Mouse (Mus musculus): ENCODE measurements at regions not wholly inside any gene's neighbourhood (a gene's known extent, or its start where the extent isn't known, plus 50 kb on each side); places are given as distances from the start of the nearest gene placed in this dataset.

DNA sequence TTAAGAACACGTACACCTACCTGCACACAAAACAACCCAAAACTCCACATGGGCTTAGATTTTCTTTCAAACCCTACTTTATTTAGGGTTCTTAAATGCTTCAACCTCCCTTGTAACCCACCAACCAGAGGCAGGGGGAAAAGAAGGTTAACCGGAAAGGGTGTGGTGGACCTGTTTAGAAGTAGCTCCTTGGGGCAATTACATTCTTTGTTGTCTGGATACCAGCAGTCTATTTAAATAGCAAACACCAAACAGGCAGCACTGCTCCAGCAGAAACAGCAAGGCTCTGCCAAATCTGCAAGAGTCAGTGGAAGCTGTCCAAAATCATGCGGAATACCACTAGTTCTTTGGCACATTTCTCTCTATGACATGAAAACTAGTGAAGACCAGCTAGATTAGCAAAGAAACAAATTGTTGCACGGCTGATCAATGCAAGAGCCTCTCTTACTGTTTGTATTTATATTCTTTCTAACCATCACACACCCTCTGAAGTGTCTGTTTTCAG, 490.3 kb downstream of the Rapgef2 start:
- in situ Hi-C loops (cut with MboI; ENCODE audit: low sequenced_read_pairs) = no loop called here

DNA sequence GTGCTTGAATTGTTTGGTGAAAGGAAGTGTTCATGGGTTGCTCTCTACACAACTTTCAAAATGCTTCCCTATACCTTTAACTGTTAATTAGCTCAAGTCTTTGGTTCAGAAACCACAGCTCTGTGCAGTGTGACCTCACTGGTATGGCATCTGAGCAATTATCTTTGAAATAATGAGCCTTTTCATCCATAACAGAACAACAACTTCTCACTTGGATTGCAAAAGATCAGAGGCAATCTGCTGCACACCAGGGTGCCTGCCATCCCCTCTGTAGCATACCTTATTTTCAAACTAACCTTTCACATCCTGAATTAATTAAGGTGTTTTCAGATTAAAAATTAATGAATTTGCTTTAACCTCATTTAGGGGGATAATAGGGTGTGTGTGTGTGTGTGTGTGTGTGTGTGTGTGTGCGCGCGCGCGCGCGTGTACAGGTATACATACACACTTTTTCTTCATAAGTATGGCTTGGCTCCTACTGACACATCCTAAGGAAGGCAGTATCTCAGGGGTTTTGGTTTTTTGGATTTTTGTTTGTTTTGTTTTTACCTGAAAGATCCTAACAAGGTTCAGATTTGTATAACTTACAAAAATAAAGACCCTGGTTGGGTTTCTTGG, 493.8 kb downstream of the Rapgef2 start:
- in situ Hi-C loops (cut with MboI; ENCODE audit: low sequenced_read_pairs) = no loop called here

DNA sequence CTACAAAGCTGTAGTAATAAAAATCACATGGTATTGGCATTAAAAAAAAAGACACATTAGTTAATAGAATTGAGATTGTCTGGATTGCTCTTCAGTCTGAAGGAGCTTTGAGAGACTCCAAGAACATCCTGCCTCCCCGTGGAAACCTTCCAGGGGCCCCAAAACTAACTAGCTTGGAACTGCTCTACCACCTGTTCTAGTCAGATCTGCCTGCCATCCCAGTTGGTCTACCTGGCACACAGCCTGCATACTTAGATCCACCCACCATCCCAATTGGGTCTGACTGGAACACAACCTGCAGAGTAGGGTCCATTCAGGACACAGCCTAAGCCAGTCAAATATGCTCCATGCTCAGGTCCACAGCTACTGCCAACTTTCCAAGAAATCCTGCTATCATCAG, 503.6 kb downstream of the Rapgef2 start:
- in situ Hi-C loops (cut with MboI; ENCODE audit: low sequenced_read_pairs) = no loop called here

DNA sequence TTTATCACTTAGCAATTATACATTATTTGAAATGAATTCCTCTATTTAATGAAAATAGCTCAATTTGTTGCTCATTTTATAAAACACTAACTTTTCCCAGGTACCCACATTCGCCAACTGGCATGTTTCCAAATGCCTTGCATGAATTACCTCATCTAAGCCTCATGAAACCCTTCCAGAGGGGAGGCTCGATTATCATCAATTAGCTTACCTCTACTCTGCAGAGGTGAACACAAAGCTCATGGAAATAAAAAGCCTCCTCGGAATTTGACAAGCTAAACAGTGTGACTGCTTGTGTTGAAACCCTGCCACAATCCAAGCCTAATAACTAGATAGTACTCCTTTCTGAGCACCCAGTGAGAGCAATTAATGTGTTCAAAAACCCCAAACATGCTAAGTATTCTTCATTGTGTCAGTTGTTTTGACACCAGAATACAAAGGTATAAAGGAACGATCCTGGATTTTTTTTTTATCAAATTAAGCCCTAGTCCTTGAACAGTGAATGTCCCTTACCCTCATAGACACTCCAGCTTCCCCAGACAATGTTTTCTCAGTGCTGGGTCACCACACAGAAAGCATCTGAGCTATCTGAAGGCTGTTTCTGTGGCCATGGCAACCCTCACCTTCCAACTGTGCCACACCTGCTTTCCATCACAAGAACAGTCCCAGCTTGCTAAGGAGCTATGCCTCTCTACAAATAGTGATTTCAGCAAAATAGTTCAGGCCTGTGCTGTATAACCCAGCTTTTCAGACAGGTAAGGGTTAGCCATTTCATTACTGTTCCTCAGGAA, 530.4 kb downstream of the Rapgef2 start:
- in situ Hi-C loops (cut with MboI; ENCODE audit: low sequenced_read_pairs) = no loop called here

DNA sequence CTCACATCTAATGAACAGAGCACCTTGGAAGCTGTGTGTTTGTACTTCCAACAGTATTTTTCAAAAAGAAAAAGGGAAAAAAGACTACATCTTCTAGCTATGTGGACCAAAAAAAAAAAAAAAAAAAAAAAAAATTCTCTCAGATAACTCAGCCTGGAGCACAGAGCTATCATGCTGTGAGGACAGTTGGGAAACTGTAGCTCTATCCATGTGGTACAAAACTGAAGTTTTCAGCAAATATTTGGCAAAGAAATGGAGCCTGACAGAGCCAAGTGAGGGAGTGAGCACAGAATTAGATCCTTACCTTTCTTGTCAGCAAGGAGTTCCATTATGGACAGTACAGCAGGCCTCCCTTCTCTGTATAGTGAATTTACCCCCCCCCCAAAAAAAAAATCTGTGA, 550.2 kb downstream of the Rapgef2 start:
- in situ Hi-C loops (cut with MboI; ENCODE audit: low sequenced_read_pairs) = no loop called here

DNA sequence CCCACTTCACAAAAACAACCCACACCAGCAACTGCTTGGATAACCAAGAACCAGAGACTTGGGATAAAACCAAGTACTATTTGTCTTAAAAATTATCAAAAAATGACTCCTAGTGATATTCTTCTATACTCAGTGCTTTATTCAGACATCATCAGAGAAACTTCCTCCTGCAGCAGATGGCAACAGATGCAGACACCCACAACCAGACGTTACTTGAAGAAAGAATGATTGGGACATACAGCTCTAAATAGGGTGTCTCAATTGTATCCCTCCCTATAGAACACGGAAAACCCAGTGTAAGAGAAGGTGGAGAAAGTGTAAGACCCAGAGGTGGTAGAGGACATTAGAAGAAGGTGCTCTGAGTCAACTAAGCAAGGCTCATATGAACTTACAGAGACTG, 569.6 kb downstream of the Rapgef2 start:
- in situ Hi-C loops (cut with MboI; ENCODE audit: low sequenced_read_pairs) = no loop called here

DNA sequence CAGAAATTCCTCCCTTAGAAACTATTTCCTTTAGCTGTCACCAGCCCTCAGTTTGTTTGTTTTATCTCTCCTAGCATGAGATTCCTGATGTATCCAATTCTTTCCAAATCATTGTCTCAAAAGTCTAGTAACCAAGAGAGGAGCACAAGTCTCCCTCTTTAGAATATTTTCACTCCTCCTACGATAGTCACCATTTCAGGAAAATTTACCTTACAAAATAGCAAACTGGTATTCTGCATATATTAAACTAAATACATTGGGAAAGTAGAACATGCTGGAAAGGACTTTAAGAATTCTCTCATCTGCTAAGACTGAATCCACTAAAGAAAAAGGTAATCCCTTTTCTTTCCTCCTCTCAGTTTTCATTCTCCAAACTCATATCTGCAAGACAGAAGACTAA, 578.6 kb downstream of the Rapgef2 start:
- in situ Hi-C loops (cut with MboI; ENCODE audit: low sequenced_read_pairs) = no loop called here

DNA sequence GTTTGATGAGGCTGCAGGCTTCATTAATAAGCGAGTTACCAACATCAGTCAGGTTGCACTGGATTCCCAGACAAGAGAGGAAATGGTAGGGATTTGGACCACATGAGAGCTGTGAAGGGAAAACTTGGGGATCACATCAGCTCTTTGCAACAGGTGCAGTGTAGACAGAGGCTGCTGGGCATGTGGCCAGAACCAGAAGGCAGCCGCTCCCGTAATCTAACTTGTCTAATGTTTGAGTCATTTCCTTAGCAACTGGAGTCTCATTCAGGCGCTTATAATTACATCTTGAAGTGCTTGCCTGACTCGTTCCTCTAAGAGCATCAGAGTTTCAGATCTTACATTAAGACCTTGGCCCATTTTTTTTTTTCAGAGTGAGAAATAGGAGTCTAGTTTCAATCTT, 587.4 kb downstream of the Rapgef2 start:
- in situ Hi-C loops (cut with MboI; ENCODE audit: low sequenced_read_pairs) = no loop called here

DNA sequence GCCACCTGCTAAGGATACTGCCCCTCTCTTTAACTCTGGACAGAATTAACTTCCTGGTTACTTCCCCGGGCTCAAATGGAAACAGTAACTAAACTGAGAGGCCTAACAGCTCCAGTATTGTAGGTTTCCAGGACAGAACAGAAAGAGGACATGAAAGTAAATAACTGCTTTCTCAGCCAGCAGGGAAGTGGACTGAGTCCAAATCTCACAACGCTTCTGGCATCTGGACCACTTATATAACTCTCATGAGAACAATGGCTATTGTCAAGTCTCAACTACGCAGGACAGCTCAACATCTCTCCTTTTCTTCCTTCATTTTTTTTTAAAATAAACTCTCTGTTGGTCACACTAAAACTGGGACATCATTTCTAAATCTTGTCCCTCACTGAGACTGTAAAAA, 594.8 kb downstream of the Rapgef2 start:
- in situ Hi-C loops (cut with MboI; ENCODE audit: low sequenced_read_pairs) = no loop called here

DNA sequence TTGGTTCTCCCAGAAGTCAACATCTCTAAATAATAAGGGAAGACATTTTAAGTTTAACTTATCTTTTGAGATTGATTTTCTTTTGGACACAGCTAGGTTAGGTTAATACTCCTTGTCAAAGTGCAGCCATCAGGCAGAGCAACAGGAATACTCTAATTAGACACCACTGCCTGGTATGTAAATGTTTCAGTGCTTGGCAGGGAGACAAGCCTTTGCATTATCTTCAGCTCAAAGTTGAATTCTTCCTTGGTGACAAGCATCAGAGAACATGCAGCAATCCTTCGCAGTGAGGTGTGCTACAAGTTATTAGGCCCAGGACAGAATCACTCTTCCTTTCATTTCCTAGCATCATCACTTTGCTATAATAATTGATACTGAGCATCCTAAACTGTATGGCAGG, 608.7 kb downstream of the Rapgef2 start:
- in situ Hi-C loops (cut with MboI; ENCODE audit: low sequenced_read_pairs) = no loop called here

DNA sequence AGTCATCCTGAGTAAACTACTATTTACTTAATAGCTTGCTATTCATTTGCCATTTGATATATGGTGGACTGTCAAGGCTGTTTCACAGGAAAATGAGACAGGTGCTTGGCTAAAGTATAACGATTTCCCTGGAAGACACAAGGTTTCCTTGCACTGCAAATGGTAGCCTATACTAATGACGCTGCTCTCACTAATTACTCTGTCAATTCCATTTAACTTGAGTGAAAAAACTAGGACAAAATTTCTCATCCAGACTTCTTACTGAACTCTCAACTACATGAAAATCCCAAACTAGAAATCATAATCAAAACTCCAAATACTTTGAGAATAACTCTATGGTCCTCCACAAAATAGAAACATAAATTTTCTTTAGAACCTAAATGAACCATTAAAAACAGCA, 609.5 kb downstream of the Rapgef2 start:
- in situ Hi-C loops (cut with MboI; ENCODE audit: low sequenced_read_pairs) = no loop called here

DNA sequence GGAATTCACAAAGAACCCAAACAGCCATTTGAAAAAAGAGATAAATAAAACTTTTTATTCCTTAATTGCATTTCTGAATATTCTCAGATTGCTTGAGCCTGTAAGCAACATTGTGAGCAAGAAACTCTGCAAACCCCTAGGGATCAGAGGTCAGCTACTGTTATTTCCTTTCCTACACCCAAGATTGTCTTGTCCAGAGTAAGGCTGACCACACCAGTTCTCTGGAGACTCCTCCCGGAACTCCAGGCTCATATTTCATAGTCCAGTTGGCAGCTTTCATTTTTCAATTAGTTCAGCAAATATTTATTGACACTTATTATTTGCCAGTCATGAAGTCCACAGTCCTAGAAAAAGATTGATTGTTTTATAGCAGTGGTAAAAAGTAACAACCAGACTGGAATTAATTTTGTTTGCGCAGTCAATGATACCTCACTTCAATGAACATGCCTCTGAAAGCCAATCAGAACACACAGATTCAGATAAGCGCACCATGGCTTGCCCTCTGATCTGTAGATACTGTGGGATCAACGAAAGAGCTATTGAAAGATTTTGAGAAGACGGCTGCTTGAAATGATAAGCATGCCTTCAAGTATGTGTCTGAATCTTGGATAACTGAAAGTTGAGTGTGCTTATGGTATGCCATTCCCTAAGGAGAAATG, 611.7 kb downstream of the Rapgef2 start:
- in situ Hi-C loops (cut with MboI; ENCODE audit: low sequenced_read_pairs) = no loop called here

DNA sequence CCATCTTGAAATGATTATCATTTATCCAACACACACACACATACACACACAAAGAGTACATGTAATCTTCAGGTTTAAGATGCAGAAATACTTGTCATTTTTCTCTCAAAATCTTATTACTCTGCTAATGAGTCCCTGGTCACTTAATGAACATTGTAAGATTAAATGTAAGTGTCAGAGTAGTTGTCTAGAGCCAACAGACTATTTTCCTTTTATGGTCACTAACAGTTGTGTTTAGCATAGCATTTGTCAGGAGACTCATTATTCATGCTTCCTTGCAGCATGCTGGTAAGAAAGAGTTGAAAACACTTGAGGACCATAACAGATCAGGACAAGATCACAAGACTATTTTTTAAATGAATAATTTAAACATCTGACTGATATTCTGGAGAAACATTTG, 618.3 kb downstream of the Rapgef2 start:
- in situ Hi-C loops (cut with MboI; ENCODE audit: low sequenced_read_pairs) = no loop called here

DNA sequence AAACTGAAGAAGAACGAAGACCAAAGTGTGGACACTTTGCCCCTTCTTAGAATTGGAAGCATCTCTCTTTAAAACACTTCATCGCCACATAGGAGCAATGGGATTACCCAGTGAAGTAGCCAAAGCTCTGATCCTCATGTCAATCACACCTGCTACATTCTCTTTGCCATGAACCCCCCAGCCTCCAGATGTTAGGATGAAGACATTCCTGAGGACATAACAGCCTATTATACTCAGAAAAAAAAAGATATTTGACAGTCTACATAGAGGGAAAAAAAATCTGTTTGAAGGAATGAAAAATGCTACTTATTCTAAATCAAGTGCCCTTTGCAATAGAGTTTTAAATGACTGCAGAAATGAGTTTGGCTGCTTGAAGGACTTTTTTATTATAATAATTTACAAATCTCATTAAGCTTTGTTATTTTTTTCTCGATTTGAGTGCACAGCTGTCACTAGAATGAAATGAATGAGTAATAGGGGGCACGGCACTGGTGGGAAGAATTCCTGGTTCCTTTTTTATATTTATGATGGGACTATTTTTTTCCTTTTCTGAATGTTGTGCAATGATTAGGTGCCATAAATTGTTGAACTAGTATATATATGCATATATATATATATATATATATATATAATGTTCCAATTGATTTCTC, 618.8 kb downstream of the Rapgef2 start:
- in situ Hi-C loops (cut with MboI; ENCODE audit: low sequenced_read_pairs) = no loop called here

DNA sequence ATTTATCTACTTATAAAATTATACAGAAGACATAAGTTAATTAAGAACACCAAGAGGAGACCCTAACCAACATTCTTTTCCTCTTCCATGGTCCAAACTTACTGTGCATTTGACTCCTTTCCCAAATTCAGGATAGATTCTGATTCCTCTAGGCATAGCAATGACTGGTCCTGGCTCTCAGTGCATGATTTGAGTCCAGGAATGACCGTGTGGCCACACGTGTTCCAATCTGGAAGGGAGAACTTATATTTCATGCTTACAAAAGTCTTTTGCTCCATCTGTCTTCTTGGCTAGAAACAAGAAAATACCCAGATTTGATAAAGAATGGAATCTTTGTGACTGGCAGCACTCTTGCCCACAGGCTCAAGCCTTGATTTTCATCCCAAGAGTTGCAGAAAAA, 638.2 kb downstream of the Rapgef2 start:
- in situ Hi-C loops (cut with MboI; ENCODE audit: low sequenced_read_pairs) = no loop called here

DNA sequence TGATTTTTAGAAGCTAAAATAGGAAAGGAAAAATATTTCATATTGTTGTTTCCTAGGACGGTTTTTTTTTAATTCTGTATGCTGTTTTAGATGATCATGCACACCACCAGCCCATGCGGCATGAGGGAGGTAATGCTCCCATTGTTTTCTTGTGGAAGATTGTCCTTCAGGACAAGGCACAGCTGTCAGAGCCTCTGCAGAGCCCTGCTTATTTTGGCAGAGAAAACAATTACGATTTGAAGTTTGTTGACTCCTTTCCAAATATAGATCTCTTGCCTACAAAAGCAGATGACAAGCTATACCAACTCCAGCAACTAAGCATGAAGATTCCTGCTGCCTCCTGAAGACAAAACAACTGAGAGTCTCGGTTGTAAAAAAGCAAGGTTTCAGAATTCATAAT, 650.9 kb downstream of the Rapgef2 start:
- in situ Hi-C loops (cut with MboI; ENCODE audit: low sequenced_read_pairs) = no loop called here

DNA sequence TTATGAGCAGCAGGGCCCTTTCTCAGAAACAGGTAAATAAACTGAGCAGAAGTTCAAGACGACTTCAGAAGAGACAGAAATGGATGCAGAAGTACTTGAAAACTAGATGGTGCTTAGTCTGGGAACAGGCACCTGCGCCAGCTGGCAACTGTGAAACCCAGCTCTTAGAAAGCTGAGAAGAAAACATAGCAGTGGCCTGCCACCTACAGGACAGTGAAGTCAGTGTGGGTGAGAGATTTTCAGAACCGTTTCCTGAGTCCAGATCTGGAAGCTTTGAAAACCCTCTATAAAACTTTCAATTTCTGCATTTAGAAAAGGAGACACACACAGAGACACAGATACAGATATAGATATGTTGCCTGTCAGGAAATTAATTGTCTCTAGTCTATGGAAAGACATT, 667.4 kb downstream of the Rapgef2 start:
- in situ Hi-C loops (cut with MboI; ENCODE audit: low sequenced_read_pairs) = no loop called here

DNA sequence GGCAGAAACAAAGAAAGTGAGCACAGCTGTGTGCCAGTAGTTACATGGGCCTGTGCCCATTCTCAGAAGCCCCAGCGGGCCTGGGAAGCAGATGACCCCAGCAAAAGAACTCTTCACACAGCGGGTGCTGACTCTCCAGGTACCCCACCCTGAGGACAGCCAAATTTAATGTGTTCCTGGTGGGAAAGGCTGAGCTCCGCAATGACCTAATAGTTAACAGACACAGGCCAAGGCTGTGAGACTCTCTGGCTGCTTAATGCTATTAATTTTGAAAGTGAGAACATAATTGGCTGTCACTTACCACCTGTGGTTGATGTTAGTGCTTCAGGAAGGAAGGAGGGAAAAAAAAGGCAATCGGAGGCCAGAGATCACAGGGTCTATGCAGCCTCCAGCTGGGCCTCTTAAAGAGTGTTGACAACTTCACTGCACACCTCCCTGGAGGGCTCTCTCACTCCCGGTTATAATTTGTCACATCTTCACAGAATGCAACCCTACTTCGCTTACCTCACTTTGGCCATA, 691.5 kb downstream of the Rapgef2 start:
- in situ Hi-C loops (cut with MboI; ENCODE audit: low sequenced_read_pairs) = no loop called here

DNA sequence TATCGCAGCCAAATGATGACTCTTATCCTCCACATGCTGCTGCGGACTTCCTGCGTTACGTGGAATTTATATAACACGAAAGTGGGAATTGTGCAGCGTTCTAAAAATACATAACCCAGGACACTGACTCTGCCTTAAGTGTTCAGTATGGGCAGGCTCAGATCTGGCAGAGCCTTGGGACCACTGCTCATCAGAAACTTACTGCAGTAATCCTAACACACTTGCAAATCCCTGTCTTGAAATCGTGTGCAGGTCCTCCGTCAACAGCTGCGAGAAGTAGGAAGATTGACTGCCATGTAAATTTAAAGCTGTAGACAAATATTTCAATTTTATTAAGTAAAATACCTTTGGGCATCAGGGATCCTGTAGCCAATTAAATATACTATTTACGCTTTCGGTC, 692.0 kb downstream of the Rapgef2 start:
- in situ Hi-C loops (cut with MboI; ENCODE audit: low sequenced_read_pairs) = no loop called here

DNA sequence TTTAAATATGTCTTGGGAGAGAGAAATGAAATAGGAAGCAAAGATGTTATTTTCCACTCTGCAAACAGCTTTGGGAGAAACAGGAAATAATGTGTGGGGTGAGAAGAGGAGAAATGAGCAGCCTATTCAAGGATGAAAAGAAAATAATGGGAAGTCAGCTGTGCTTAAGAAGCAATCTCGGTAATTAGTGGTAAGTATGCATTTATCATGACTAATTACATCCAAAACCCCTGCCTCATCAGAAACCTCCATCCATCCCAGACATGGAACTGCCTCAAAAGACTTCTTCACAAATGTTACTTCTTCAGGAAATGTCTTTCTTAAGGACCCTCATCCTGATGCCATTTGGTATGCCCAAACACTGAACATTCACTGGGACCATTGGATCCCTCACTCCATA, 699.7 kb downstream of the Rapgef2 start:
- in situ Hi-C loops (cut with MboI; ENCODE audit: low sequenced_read_pairs) = no loop called here

DNA sequence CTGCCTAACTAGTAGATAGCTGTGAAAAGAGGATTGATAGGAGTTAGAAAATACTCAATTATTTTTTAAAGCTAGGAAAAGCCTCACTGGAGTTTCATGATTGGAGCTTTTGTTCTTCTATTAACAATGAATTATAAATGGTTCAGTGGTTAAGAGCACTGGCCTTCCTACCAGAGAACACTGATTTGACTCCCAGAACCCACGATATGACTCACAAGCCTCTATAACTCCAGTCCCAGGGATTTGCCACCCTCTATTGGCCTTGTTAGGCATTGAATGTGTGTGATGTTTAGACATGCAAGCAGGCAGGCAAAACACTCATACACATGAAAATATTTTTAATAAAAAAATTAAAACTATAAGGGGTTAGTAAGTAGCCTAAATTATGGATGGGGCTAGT, 704.4 kb downstream of the Rapgef2 start:
- in situ Hi-C loops (cut with MboI; ENCODE audit: low sequenced_read_pairs) = no loop called here

Measured in CH12F3 (cell line).